Mouse (Mus musculus) kidney, embryonic 15.5 days (tissue): ENCODE data around the gene Kcnd3. TPM values are rescaled to one million over a fixed set of nuclear protein-coding genes. Genes with fewer than 3 reads are reported as not detected.

Experiments
- ATAC-seq: fragments of 200-750 bp; cut with Nextera tagmentation; replicated peaks from 2 replicates; pipeline ENCODE4 v1.8.0; 2017; ENCODE audit warnings: moderate TSS enrichment; ENCODE audit not compliant: low FRiP score
- H3K27ac ChIP-seq: fragments of 300-500 bp; sonication (generic); 2 replicates; pipeline ENCODE4 v1.5.1; 2015; ENCODE audit warnings: mild to moderate bottlenecking, inconsistent platforms
- H3K27me3 ChIP-seq: fragments of 300-500 bp; sonication (generic); 2 replicates; pipeline ENCODE4 v1.6.1; 2015; ENCODE audit warnings: inconsistent platforms
- H3K36me3 ChIP-seq: fragments of 300-500 bp; sonication (generic); 2 replicates; pipeline ENCODE4 v1.6.1; 2015; ENCODE audit warnings: inconsistent platforms
- H3K4me1 ChIP-seq: fragments of 300-500 bp; sonication (generic); 2 replicates; pipeline ENCODE4 v1.6.1; 2015; ENCODE audit warnings: inconsistent platforms
- H3K4me2 ChIP-seq: fragments of 300-500 bp; sonication (generic); 2 replicates; pipeline ENCODE4 v1.6.1; 2015; ENCODE audit warnings: moderate library complexity, mild to moderate bottlenecking, inconsistent platforms
- H3K4me3 ChIP-seq: fragments of 300-500 bp; sonication (generic); replicated peaks from 2 replicates; pipeline ENCODE4 v1.5.1; 2015; ENCODE audit warnings: mild to moderate bottlenecking, inconsistent platforms
- H3K9ac ChIP-seq: fragments of 300-500 bp; sonication (generic); 2 replicates; pipeline ENCODE4 v1.6.1; 2015; ENCODE audit warnings: mild to moderate bottlenecking, inconsistent platforms
- H3K9me3 ChIP-seq: fragments of 300-500 bp; sonication (generic); replicated peaks from 2 replicates; pipeline ENCODE4 v1.6.1; 2016; ENCODE audit warnings: inconsistent platforms
- WGBS: fragments of 180-500 bp; shearing (Covaris S2); methylation state at CpG from one replicate; pipeline ENCODE4 v1.1.7; 2015; ENCODE audit warnings: mixed read lengths; 5-methylcytosine and 5-hydroxymethylcytosine counted together
- polyA plus RNA-seq: library from polyadenylated mRNA; unstranded; fragments of >200 nt; fragmentation: Nextera tagmentation; extraction: Ambion mirVana; gene quantifications from 2 replicates; pipeline ENCODE4 v1.2.1, GENCODE M21; 2015

The Kcnd3 gene
- polyA plus RNA-seq, 1 experiment from 2014 or later: 2.4 TPM

- Histone ChIP-seq H3K27me3 (no peaks in the 10 kb centered on the region), H3K4me3 (no peak overlapping the region), H3K9me3 (no peaks in the 10 kb centered on the region), H3K4me1 (no peaks in the 10 kb centered on the region), H3K27ac (no peak overlapping the region), H3K9ac (no peak overlapping the region), H3K4me2 (no peak overlapping the region), H3K36me3 (no peaks in the 10 kb centered on the region)
- no peak for ATAC-seq
Observed at GRCm38 (mm10) chr3:105422391-105422790, 29.7 kb upstream of the Kcnd3 start.

- WGBS: 74% methylated on average over 4 of the region's 4 CpGs
- Histone ChIP-seq H3K36me3 (no peaks in the 10 kb centered on the region), H3K9me3 (no peaks in the 10 kb centered on the region), H3K27ac (no peak overlapping the region), H3K4me2 (no peak overlapping the region), H3K9ac (no peak overlapping the region), H3K4me3 (no peak overlapping the region), H3K27me3 (no peaks in the 10 kb centered on the region), H3K4me1 (no peaks in the 10 kb centered on the region)
- ATAC-seq: no peak
Observed at GRCm38 (mm10) chr3:105423427-105423826, 28.7 kb upstream of the Kcnd3 start.

GRCm38 (mm10) chr3:105428586-105428985 is 23.5 kb upstream of the Kcnd3 start:
- no peaks in the 10 kb centered on the region for H3K4me1 ChIP-seq
- H3K9me3 ChIP-seq: no peaks in the 10 kb centered on the region
- no peaks in the 10 kb centered on the region for H3K36me3 ChIP-seq
- no peak for ATAC-seq
- H3K4me2 ChIP-seq: no peak overlapping the region
- no peaks in the 10 kb centered on the region for H3K27me3 ChIP-seq
- H3K4me3 ChIP-seq: no peak overlapping the region
- H3K9ac ChIP-seq: no peak overlapping the region
- no peak overlapping the region for H3K27ac ChIP-seq

- Histone ChIP-seq H3K4me1 (no peaks in the 10 kb centered on the region), H3K36me3 (no peaks in the 10 kb centered on the region), H3K27me3 (no peaks in the 10 kb centered on the region), H3K4me2 (no peak overlapping the region), H3K9ac (no peak overlapping the region), H3K27ac (no peak overlapping the region), H3K9me3 (no peaks in the 10 kb centered on the region), H3K4me3 (no peak overlapping the region)
- ATAC-seq: no peak
- WGBS: 58% methylated on average over 2 of the region's 2 CpGs
Observed at GRCm38 (mm10) chr3:105436383-105436782, 15.7 kb upstream of the Kcnd3 start.

GRCm38 (mm10) chr3:105436971-105437370 is 15.2 kb upstream of the Kcnd3 start:
- Histone ChIP-seq H3K4me1 (no peaks in the 10 kb centered on the region), H3K4me2 (no peak overlapping the region), H3K4me3 (no peak overlapping the region), H3K27me3 (no peaks in the 10 kb centered on the region), H3K27ac (no peak overlapping the region), H3K9ac (no peak overlapping the region), H3K36me3 (no peaks in the 10 kb centered on the region), H3K9me3 (no peaks in the 10 kb centered on the region)
- 85% methylated on average over 11 of the region's 11 CpGs for WGBS
- no peak for ATAC-seq

- no peak overlapping the region for H3K27ac ChIP-seq
- ATAC-seq: no peak
- WGBS: 71% methylated on average over 4 of the region's 4 CpGs
- H3K4me1 ChIP-seq: no peaks in the 10 kb centered on the region
- no peaks in the 10 kb centered on the region for H3K36me3 ChIP-seq
- no peak overlapping the region for H3K4me2 ChIP-seq
- H3K9me3 ChIP-seq: no peaks in the 10 kb centered on the region
- H3K4me3 ChIP-seq: no peak overlapping the region
- H3K27me3 ChIP-seq: no peaks in the 10 kb centered on the region
- H3K9ac ChIP-seq: no peak overlapping the region
Observed at GRCm38 (mm10) chr3:105440873-105441495, 11.1 kb upstream of the Kcnd3 start.

GRCm38 (mm10) chr3:105450641-105451470 is 1.3 kb upstream of the Kcnd3 start:
- H3K9me3 ChIP-seq: no peaks in the 10 kb centered on the region
- H3K4me1 ChIP-seq: peaks cover 31% of the 10 kb centered on the region
- peaks cover 68% of the 10 kb centered on the region for H3K27me3 ChIP-seq
- H3K4me2 ChIP-seq: peak overlapping the region; percentile 100
- H3K27ac ChIP-seq: no peak overlapping the region
- no peak overlapping the region for H3K9ac ChIP-seq
- H3K4me3 ChIP-seq: peak overlapping the region; percentile 63
- 2% methylated on average over 22 of the region's 22 CpGs for WGBS
- H3K36me3 ChIP-seq: no peaks in the 10 kb centered on the region
- ATAC-seq: 0 out of 2 replicates have a peak, but pooled peaks have one; percentile 44

GRCm38 (mm10) chr3:105452556-105453213 is 555 bp downstream of the Kcnd3 start:
- H3K4me1 ChIP-seq: peaks cover 31% of the 10 kb centered on the region
- H3K4me2 ChIP-seq: peak overlapping the region; percentile 100
- peak overlapping the region; percentile 27; the same call in 1 of the 2 replicates for H3K27ac ChIP-seq
- H3K9ac ChIP-seq: peak overlapping the region; percentile 67
- WGBS: 1% methylated on average over 59 of the region's 60 CpGs
- peaks cover 77% of the 10 kb centered on the region for H3K27me3 ChIP-seq
- H3K36me3 ChIP-seq: no peaks in the 10 kb centered on the region
- no peaks in the 10 kb centered on the region for H3K9me3 ChIP-seq
- peak; percentile 61 for ATAC-seq
- peak overlapping the region; percentile 63 for H3K4me3 ChIP-seq

- H3K27me3 ChIP-seq: peaks cover 75% of the 10 kb centered on the region
- H3K4me1 ChIP-seq: peaks cover 31% of the 10 kb centered on the region
- ATAC-seq: no peak
- no peak overlapping the region for H3K27ac ChIP-seq
- no peaks in the 10 kb centered on the region for H3K9me3 ChIP-seq
- WGBS: 3% methylated on average over 19 of the region's 19 CpGs
- peak overlapping the region; percentile 100 for H3K4me2 ChIP-seq
- no peaks in the 10 kb centered on the region for H3K36me3 ChIP-seq
- peak overlapping the region; percentile 63 for H3K4me3 ChIP-seq
- H3K9ac ChIP-seq: peak overlapping the region; percentile 67
Observed at GRCm38 (mm10) chr3:105453214-105453950, 1.3 kb downstream of the Kcnd3 start.

- Histone ChIP-seq H3K27me3 (peaks cover 54% of the 10 kb centered on the region), H3K9ac (no peak overlapping the region), H3K9me3 (no peaks in the 10 kb centered on the region), H3K36me3 (no peaks in the 10 kb centered on the region), H3K4me2 (no peak overlapping the region), H3K4me3 (no peak overlapping the region), H3K27ac (no peak overlapping the region), H3K4me1 (peaks cover 12% of the 10 kb centered on the region)
- 77% methylated on average over 4 of the region's 4 CpGs for WGBS
- no peak for ATAC-seq
Observed at GRCm38 (mm10) chr3:105457657-105458056, 5.5 kb downstream of the Kcnd3 start.

GRCm38 (mm10) chr3:105466538-105466937 is 14.4 kb downstream of the Kcnd3 start:
- Histone ChIP-seq H3K4me2 (no peak overlapping the region), H3K4me3 (no peak overlapping the region), H3K36me3 (no peaks in the 10 kb centered on the region), H3K27ac (no peak overlapping the region), H3K27me3 (peaks cover 6% of the 10 kb centered on the region; the same call in 1 of the 2 replicates), H3K9ac (no peak overlapping the region), H3K4me1 (no peaks in the 10 kb centered on the region), H3K9me3 (no peaks in the 10 kb centered on the region)
- no peak for ATAC-seq
- 70% methylated on average over 8 of the region's 8 CpGs for WGBS

GRCm38 (mm10) chr3:105472564-105472963 is 20.4 kb downstream of the Kcnd3 start:
- H3K27me3 ChIP-seq: no peaks in the 10 kb centered on the region
- H3K9me3 ChIP-seq: no peaks in the 10 kb centered on the region
- no peaks in the 10 kb centered on the region for H3K4me1 ChIP-seq
- no peak overlapping the region for H3K27ac ChIP-seq
- WGBS: 100% methylated on average over 1 of the region's 1 CpGs
- no peaks in the 10 kb centered on the region for H3K36me3 ChIP-seq
- ATAC-seq: no peak
- no peak overlapping the region for H3K9ac ChIP-seq
- H3K4me2 ChIP-seq: no peak overlapping the region
- H3K4me3 ChIP-seq: no peak overlapping the region
